Mouse (Mus musculus): ENCODE measurements around the gene Krt8. TPM values are rescaled to one million over a fixed set of nuclear protein-coding genes. Genes with fewer than 3 reads are reported as not detected.
"Not testable (repeated sequence)": the region's sequence is repeated elsewhere in the genome, so short reads cannot be mapped to it uniquely, and the experiment has no call there.

Krt8 gene
- total and polyA plus RNA-seq, 3 experiments, result not detected

DNA sequence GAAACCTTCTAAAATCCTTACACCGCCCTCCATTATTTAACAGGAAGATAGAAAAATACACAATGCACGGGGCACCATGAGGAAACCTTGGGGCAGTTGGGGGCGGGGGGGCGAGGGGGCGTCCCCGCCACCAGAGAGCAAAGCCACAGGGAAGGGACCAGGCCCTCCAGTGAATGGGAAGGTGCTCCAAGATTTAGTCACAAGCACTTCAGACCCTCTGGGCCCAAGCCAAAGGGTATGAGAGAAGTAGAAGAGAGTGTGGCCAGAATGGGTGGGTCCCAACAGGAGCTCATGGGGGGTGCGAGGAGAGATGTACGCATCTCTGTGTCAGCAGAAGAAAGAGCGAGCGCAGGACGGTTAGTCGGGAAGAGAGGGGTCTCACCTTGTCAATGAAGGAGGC is 766 bp downstream of the Krt8 start:
- Histone ChIP-seq H3K27me3 (ENCODE audit: insufficient read depth, low read length) (peaks cover 36% of the 10 kb centered on the region), H3K4me3 (ENCODE audit: low read depth, low read length) (no peak overlapping the region), H3K36me3 (replicated peaks) (no peaks in the 10 kb centered on the region), H3K9me3 (replicated peaks) (no peaks in the 10 kb centered on the region), H3K4me1 (ENCODE audit: insufficient read depth, low read depth, low read length) (peaks cover 6% of the 10 kb centered on the region)
- no peak for DNase-seq (ENCODE audit: low spot score)
- no peak for ATAC-seq (ENCODE audit: extremely low read depth, insufficient number of reproducible peaks, low FRiP score, poor library complexity, severe bottlenecking)
- TF ChIP-seq CTCF (IDR thresholded peaks at IDR 0.05; ENCODE audit: low read depth, low read length), result no peak
- TF ChIP-seq POLR2AphosphoS5 (IDR thresholded peaks at IDR 0.05; ENCODE audit: insufficient replicate concordance, low read depth, low read length), result no peak
- TF ChIP-seq TAL1 (conservative IDR thresholded peaks at IDR 0.05; ENCODE audit: low read depth, low read length), result no peak
- TF ChIP-seq GATA2 (IDR thresholded peaks at IDR 0.05; ENCODE audit: borderline replicate concordance, low read depth, low read length), result no peak
- no peak for TF ChIP-seq GATA1 (IDR thresholded peaks at IDR 0.05; ENCODE audit: borderline replicate concordance, low read length)

- no peaks in the 10 kb centered on the region for H3K9me3 ChIP-seq (replicated peaks)
- ATAC-seq (ENCODE audit: extremely low read depth, insufficient number of reproducible peaks, low FRiP score, poor library complexity, severe bottlenecking) (no peak), DNase-seq (ENCODE audit: low spot score) (no peak)
- H3K4me1 ChIP-seq (ENCODE audit: insufficient read depth, low read depth, low read length), result peaks cover 6% of the 10 kb centered on the region
- H3K27me3 ChIP-seq (ENCODE audit: insufficient read depth, low read length), result peaks cover 36% of the 10 kb centered on the region
- H3K36me3 ChIP-seq (replicated peaks), result no peaks in the 10 kb centered on the region
- TF ChIP-seq CTCF (IDR thresholded peaks at IDR 0.05; ENCODE audit: low read depth, low read length) (no peak), POLR2AphosphoS5 (IDR thresholded peaks at IDR 0.05; ENCODE audit: insufficient replicate concordance, low read depth, low read length) (no peak), TAL1 (conservative IDR thresholded peaks at IDR 0.05; ENCODE audit: low read depth, low read length) (no peak), GATA1 (IDR thresholded peaks at IDR 0.05; ENCODE audit: borderline replicate concordance, low read length) (no peak), GATA2 (IDR thresholded peaks at IDR 0.05; ENCODE audit: borderline replicate concordance, low read depth, low read length) (no peak)
- H3K4me3 ChIP-seq (ENCODE audit: low read depth, low read length), result peak overlapping the region; percentile 23; the same call in 1 of the 2 replicates
Observed at GRCm38 (mm10) chr15:102002646-102003488, 1.4 kb downstream of the Krt8 start.

DNA sequence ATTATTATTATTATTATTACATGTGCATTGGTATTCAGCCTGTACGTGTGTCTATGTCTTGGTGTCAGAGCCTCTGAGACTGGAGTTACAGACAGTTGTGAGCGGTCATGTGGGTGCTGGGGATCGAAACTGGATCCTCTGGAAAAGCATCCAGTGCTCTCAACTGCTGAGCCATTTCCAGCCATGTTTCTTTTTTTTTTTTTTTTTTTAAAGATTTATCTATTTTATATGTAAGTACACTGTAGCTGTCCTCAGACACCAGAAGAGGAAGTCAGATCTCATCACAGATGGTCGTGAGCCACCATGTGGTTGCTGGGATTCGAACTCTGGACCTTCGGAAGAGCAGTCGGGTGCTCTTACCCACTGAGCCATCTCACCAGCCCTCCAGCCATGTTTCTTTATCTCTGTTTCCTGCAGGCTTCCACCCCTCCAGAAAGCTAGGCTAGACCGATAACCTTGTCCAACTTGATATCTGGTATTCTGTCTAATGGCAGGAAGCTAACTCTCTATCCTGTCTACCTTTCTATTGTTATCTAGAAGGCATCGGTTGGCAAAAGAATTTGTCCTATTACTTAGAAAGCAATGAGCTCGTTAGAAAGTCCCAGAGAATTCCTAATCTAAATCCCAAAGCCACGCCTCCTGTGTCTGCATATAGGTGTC is 4.5 kb downstream of the Krt8 start:
- H3K36me3 ChIP-seq (replicated peaks), result no peaks in the 10 kb centered on the region
- H3K27me3 ChIP-seq (ENCODE audit: insufficient read depth, low read length), result peaks cover 29% of the 10 kb centered on the region
- H3K4me1 ChIP-seq (ENCODE audit: insufficient read depth, low read depth, low read length), result peaks cover 13% of the 10 kb centered on the region
- ATAC-seq (ENCODE audit: extremely low read depth, insufficient number of reproducible peaks, low FRiP score, poor library complexity, severe bottlenecking), result no peak
- TF ChIP-seq POLR2AphosphoS5 (IDR thresholded peaks at IDR 0.05; ENCODE audit: insufficient replicate concordance, low read depth, low read length) (no peak), TAL1 (conservative IDR thresholded peaks at IDR 0.05; ENCODE audit: low read depth, low read length) (no peak), CTCF (IDR thresholded peaks at IDR 0.05; ENCODE audit: low read depth, low read length) (no peak), GATA2 (IDR thresholded peaks at IDR 0.05; ENCODE audit: borderline replicate concordance, low read depth, low read length) (no peak), GATA1 (IDR thresholded peaks at IDR 0.05; ENCODE audit: borderline replicate concordance, low read length) (no peak)
- no peak for DNase-seq (ENCODE audit: low spot score)
- H3K4me3 ChIP-seq (ENCODE audit: low read depth, low read length), result no peak overlapping the region
- H3K9me3 ChIP-seq (replicated peaks), result 0 out of 2 replicates have a peak, but pooled peaks cover 3% of the 10 kb centered on the region

- no peaks in the 10 kb centered on the region for H3K36me3 ChIP-seq (replicated peaks)
- TF ChIP-seq POLR2AphosphoS5 (IDR thresholded peaks at IDR 0.05; ENCODE audit: insufficient replicate concordance, low read depth, low read length) (no peak), GATA2 (IDR thresholded peaks at IDR 0.05; ENCODE audit: borderline replicate concordance, low read depth, low read length) (no peak), GATA1 (IDR thresholded peaks at IDR 0.05; ENCODE audit: borderline replicate concordance, low read length) (no peak), TAL1 (conservative IDR thresholded peaks at IDR 0.05; ENCODE audit: low read depth, low read length) (no peak), CTCF (IDR thresholded peaks at IDR 0.05; ENCODE audit: low read depth, low read length) (no peak)
- peaks cover 20% of the 10 kb centered on the region for H3K4me1 ChIP-seq (ENCODE audit: insufficient read depth, low read depth, low read length)
- no peak overlapping the region for H3K4me3 ChIP-seq (ENCODE audit: low read depth, low read length)
- H3K9me3 ChIP-seq (replicated peaks), result 0 out of 2 replicates have a peak, but pooled peaks cover 3% of the 10 kb centered on the region
- no peak for ATAC-seq (ENCODE audit: extremely low read depth, insufficient number of reproducible peaks, low FRiP score, poor library complexity, severe bottlenecking)
- H3K27me3 ChIP-seq (ENCODE audit: insufficient read depth, low read length), result peaks cover 27% of the 10 kb centered on the region
- no peak for DNase-seq (ENCODE audit: low spot score)
Observed at GRCm38 (mm10) chr15:101999156-101999555, 5.1 kb downstream of the Krt8 start.

DNA sequence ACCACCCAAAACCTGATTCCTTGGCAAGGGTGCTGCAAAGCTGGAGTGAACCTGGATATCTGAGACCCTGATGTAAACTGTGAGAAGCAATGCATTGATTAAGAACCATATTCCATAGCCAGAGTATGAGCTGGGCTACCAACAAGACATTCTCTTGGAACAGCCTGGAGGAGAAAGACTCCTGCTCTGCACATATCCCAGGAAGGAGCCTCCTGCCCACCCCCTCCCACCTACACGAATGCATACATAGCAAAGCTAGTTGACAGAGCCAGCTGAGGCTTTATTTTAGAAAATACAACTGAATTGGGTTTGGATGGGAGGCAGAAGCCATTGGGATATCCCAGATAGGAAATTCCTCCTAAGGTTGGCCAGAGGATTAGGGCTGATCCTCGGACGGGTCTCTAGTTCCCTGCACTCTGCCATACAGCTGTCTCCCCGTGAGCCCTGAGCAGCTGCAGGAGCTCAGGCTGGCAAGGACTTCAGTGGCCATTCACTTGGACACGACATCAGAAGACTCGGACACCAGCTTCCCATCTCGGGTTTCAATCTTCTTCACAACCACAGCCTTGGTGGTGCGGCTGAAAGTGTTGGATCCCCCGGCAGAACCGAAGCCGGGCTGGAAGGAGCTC is 7.7 kb downstream of the Krt8 start:
- not testable (repeated sequence) for H3K4me3 ChIP-seq (ENCODE audit: low read depth, low read length); ATAC-seq (ENCODE audit: extremely low read depth, insufficient number of reproducible peaks, low FRiP score, poor library complexity, severe bottlenecking); H3K36me3 ChIP-seq (replicated peaks); H3K27me3 ChIP-seq (ENCODE audit: insufficient read depth, low read length); H3K9me3 ChIP-seq (replicated peaks); DNase-seq (ENCODE audit: low spot score)
- H3K4me1 ChIP-seq (ENCODE audit: insufficient read depth, low read depth, low read length), result peaks cover 14% of the 10 kb centered on the region
